Mouse (Mus musculus) cortical plate, adult 2 months (tissue): Measurements from ENCODE around the gene Cuedc1.

Experiments
- CTCF ChIP-seq: fragments of 200-500 bp; IDR thresholded peaks from 2 replicates; pipeline ENCODE4 v1.5.1; 2011; ENCODE audit warnings: mild to moderate bottlenecking, control low read depth, low read length; ENCODE audit not compliant: insufficient read depth; ENCODE audit errors: extremely low read depth
- POLR2A ChIP-seq: fragments of 200-500 bp; IDR thresholded peaks from 2 replicates; pipeline ENCODE4 v1.6.1; 2011; ENCODE audit warnings: mild to moderate bottlenecking, low read length, control low read depth; ENCODE audit not compliant: insufficient read depth; ENCODE audit errors: extremely low read depth

- no peak for TF ChIP-seq CTCF
- TF ChIP-seq POLR2A, result no peak
Measured at GRCm38 (mm10) chr11:88073343-88073875, 24.4 kb upstream of the Cuedc1 start.
